Mouse (Mus musculus): ENCODE results near the gene Arhgap17. TPM values are rescaled to one million over a fixed set of nuclear protein-coding genes. Genes with fewer than 3 reads are reported as not detected.

The Arhgap17 gene
- 20.9 and 23.2 TPM in 2 replicates for polyA plus RNA-seq (2015; fragmentation: Nextera tagmentation; extraction: Ambion mirVana)

DNA sequence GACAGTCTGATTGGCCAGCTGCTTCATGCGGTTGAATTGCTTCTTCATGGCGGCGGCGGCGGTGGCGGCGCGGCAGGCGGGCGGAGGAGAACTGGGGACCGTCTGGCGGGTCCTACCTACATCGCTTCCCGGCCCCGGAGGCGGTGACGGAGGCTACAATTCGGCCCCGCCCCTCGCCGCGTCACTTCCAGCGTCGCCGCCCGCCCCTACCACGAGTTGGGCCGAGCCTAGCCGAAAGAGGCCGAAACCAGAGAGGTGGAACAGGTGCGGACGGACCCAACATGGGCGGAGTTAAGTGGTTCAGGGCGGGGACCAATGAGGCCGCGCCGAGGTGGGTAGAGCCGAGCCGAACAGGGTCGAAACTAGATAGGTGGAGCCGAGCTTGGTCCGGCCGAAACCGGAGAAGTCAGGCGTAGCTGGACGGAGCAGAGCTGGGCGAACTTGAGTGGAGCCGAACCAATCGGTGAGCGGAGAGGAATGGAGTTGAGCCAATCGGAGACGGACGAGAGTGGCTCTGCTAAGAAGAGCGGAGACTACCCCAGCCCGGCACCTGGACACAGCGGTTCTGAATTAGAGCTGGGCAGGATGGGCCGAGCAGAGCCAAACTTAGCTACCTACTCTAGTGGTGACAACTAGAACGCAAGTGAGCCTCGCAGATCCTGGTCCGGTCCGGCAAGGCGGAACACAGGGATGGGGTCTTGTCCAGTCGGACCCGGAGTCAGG is at the start of gene Arhgap17, which contains the start of gene Lcmt1:
Gene Arhgap17, minus strand, starts transcription at position 157 of the 723 bp plus-strand sequence.
Gene Lcmt1, plus strand, starts transcription at position 26 of the 723 bp plus-strand sequence.
- ATAC-seq (ENCODE audit: low FRiP score, low read depth) = peak; percentile 97
- peak within 1 kb of the TSS; percentile 91 for H3K9ac ChIP-seq

DNA sequence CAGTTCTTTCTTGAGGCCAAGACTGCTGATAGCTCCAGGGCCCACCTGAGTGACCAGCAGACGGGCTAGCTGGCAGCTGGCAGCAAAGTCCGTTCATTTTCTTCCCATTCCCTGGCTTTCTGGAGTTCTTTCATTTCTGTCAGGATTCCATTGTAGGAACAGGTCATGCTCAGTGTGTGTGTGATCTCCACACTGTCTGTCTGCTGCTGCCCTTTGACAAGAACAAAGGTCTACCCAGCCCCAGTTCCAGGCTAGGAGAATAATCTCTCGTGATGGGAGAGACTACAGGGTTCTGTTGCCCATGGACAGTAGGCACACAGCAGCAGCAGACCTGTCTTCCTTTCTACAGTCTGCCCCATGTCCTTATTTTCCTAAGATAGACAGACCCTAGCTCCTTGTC is 47.9 kb upstream of the Arhgap17 start:
- ATAC-seq (ENCODE audit: low FRiP score, low read depth) = no peak
- H3K36me3 ChIP-seq = peaks cover 61% of the 10 kb centered on the region
- WGBS = 91% methylated on average over 3 of the region's 3 CpGs

More for the DNA sequence above, at the start of gene Arhgap17, which contains the start of gene Lcmt1:
- Histone ChIP-seq H3K27ac (peak within 1 kb of the TSS; percentile 89), H3K9me3 (no peaks in the 10 kb centered on the region), H3K27me3 (no peaks in the 10 kb centered on the region), H3K4me3 (peak within 1 kb of the TSS; percentile 76), H3K4me1 (peaks cover 42% of the 10 kb centered on the region), H3K36me3 (no peaks in the 10 kb centered on the region), H3K4me2 (replicated peaks) (peak within 1 kb of the TSS; percentile 80)
- WGBS = 1% methylated on average over 58 of the region's 64 CpGs

DNA sequence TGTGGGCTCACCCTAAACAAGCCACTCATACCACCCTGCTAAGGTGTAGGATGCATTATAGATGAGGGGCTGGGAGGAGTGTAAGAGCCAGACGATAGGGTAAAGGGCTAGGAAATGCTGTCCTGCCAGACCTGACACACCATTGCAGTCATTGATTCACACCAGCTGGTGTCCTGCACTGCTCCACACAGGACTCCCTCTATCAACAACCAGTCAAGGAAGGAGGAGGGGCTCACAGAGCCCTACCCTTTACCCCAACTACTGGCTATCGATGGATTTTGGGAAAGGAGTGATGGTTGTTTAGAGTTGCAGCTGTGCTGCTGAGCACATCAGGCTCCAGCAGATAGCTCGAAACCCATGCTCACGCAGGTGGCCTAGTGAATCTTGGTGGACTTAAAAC is 47.1 kb upstream of the Arhgap17 start:
- no peak overlapping the region for H3K9ac ChIP-seq
- 82% methylated on average over 4 of the region's 4 CpGs for WGBS
- no peaks in the 10 kb centered on the region for H3K9me3 ChIP-seq
- peaks cover 58% of the 10 kb centered on the region for H3K36me3 ChIP-seq
- no peak for ATAC-seq (ENCODE audit: low FRiP score, low read depth)
- H3K27me3 ChIP-seq = no peaks in the 10 kb centered on the region
- no peak overlapping the region for H3K27ac ChIP-seq
- no peaks in the 10 kb centered on the region for H3K4me1 ChIP-seq
- no peak overlapping the region for H3K4me2 ChIP-seq (replicated peaks)
- H3K4me3 ChIP-seq = no peak overlapping the region

More for the DNA sequence above, 47.9 kb upstream of the Arhgap17 start:
- Histone ChIP-seq H3K27me3 (no peaks in the 10 kb centered on the region), H3K9me3 (no peaks in the 10 kb centered on the region), H3K9ac (no peak overlapping the region), H3K4me1 (no peaks in the 10 kb centered on the region), H3K27ac (no peak overlapping the region), H3K4me2 (replicated peaks) (no peak overlapping the region), H3K4me3 (no peak overlapping the region)

DNA sequence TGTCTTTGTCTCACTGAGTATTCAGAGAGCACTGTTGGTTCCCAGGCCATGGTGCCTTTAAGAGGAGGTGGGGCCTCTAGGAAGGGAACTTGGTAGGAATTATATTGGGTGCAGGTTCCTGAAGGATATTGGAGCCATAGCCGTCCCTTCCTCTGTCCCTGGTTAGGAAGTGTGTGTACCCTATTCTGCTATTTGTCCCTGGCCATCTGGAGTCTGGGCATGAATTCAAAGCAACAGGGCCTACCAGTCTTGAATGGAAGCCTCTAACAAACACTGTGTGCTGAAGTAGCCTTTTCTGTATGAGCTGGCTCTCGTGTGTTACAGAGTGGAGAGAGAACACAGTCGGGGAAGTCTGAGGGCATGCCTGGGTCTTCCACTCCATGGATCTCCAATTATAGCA is 42.4 kb upstream of the Arhgap17 start:
- Histone ChIP-seq H3K4me1 (no peaks in the 10 kb centered on the region), H3K9me3 (no peaks in the 10 kb centered on the region), H3K27ac (no peak overlapping the region), H3K4me2 (replicated peaks) (no peak overlapping the region), H3K36me3 (peaks cover 37% of the 10 kb centered on the region), H3K27me3 (no peaks in the 10 kb centered on the region), H3K4me3 (no peak overlapping the region), H3K9ac (no peak overlapping the region)
- ATAC-seq (ENCODE audit: low FRiP score, low read depth) = no peak
- 79% methylated on average over 3 of the region's 3 CpGs for WGBS

DNA sequence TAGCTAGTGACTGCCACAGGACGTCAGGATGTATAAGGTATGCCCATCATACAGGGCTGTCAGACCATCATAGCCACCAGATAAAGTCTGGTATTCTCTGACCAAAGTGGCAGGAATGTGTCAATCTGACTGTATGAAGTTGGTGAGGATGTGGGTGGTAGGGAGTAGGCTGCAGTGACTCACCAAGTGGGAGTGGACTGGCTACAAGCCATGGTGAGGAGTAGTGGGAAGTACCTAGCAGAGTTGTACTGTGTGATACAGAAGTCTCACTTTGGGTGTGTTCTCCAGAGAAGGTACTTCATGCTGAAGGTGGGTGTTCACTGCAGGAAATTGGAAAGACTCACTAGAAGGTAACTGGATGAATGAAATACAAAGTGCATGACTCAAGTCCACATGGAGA is 41.4 kb upstream of the Arhgap17 start:
- H3K36me3 ChIP-seq = peaks cover 38% of the 10 kb centered on the region
- WGBS = 86% methylated on average over 1 of the region's 1 CpGs
- no peak for ATAC-seq (ENCODE audit: low FRiP score, low read depth)

DNA sequence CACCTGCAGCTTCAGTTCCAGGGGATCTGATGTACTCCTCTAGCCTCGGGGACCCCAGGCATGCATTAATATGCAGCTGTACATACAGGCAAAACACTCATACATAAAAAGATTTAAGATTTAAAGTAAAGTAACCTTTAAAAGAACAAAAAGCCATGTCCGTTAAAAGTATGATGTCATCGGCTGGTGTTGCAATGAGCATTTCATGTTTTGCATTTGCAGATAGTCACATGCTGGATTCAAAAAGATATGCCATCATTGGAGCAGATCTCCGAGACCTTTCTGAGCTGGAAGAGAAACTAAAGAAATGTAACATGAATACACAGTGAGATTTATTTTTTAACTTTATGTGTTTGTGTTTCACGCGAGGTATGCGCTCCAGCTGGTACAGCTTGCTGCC is 40.8 kb upstream of the Arhgap17 start:
- no peaks in the 10 kb centered on the region for H3K27me3 ChIP-seq
- H3K4me1 ChIP-seq = no peaks in the 10 kb centered on the region
- no peak overlapping the region for H3K4me3 ChIP-seq
- no peaks in the 10 kb centered on the region for H3K9me3 ChIP-seq
- WGBS = 91% methylated on average over 7 of the region's 7 CpGs
- no peak overlapping the region for H3K4me2 ChIP-seq (replicated peaks)
- ATAC-seq (ENCODE audit: low FRiP score, low read depth) = no peak
- no peak overlapping the region for H3K9ac ChIP-seq
- peaks cover 44% of the 10 kb centered on the region for H3K36me3 ChIP-seq
- no peak overlapping the region for H3K27ac ChIP-seq

More for the DNA sequence above, 41.4 kb upstream of the Arhgap17 start:
- Histone ChIP-seq H3K4me3 (no peak overlapping the region), H3K27me3 (no peaks in the 10 kb centered on the region), H3K9me3 (no peaks in the 10 kb centered on the region), H3K4me1 (no peaks in the 10 kb centered on the region), H3K27ac (no peak overlapping the region), H3K9ac (no peak overlapping the region), H3K4me2 (replicated peaks) (no peak overlapping the region)

DNA sequence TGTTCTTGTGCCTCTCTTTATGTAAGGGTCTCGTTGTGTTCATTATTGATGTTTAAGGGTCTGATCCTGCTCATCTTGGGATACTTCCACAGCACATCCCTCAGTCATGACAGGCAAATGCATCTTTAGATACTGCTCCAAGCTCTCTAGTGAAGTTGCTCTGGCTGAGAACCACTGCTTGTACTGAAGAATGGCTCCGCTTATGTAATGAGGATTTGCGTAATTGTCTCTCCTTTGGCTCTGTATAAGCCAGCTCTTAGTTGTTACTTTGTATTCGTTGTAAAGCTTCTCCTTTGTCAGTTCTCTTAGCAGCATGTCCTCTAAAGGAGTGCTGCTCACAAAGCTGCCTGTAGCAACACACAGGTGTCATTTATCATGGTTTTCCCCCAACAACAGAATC is 37.3 kb upstream of the Arhgap17 start:
- Histone ChIP-seq H3K27ac (no peak overlapping the region), H3K36me3 (peaks cover 50% of the 10 kb centered on the region), H3K27me3 (no peaks in the 10 kb centered on the region), H3K9me3 (no peaks in the 10 kb centered on the region), H3K4me3 (no peak overlapping the region), H3K4me1 (no peaks in the 10 kb centered on the region), H3K9ac (no peak overlapping the region), H3K4me2 (replicated peaks) (no peak overlapping the region)
- ATAC-seq (ENCODE audit: low FRiP score, low read depth) = no peak
- WGBS = 85% methylated on average over 4 of the region's 4 CpGs

DNA sequence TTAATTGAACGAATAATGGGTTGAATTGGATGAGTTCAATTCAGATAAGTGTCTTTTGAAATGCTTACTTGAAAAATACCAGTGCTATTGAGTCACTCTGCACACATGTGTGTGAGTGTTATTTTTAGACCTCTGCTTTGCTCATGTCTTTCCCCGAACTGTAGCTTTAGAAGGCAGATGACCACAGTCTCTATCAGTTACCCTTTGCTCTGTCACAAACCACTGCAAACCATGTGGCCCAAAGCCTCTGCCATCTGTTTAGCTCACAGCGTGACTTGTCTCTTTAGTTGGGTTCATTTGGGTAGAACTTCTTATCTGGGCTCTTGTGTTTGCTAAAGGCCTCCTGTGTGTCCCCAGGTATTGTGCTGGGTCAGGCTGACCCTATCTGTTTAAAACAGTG is 35.9 kb upstream of the Arhgap17 start:
- peaks cover 42% of the 10 kb centered on the region for H3K36me3 ChIP-seq
- WGBS = 85% methylated on average over 3 of the region's 3 CpGs

DNA sequence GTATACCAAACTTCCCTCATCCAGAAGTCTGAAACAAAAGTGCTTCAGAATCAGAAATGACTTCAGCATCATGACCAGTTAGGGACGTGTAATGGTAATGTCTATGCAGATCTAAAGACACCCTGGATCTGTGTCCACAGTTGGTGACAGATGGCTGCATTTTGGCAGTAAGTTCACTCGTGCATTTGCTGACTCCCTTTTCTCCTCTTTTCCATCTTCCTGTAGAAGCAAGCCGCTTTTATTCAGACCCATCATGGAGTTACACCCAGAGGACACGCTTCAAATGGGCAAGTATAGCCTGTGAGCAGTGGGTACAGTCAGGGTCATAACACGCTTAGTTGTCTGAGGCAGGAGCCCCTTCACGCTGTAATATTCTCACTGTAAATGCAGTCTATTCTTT is 34.5 kb upstream of the Arhgap17 start:
- 93% methylated on average over 6 of the region's 6 CpGs for WGBS
- H3K27ac ChIP-seq = no peak overlapping the region
- no peaks in the 10 kb centered on the region for H3K9me3 ChIP-seq
- no peak for ATAC-seq (ENCODE audit: low FRiP score, low read depth)
- H3K9ac ChIP-seq = no peak overlapping the region
- no peaks in the 10 kb centered on the region for H3K27me3 ChIP-seq
- H3K4me3 ChIP-seq = no peak overlapping the region
- peaks cover 43% of the 10 kb centered on the region for H3K36me3 ChIP-seq
- no peaks in the 10 kb centered on the region for H3K4me1 ChIP-seq
- H3K4me2 ChIP-seq (replicated peaks) = no peak overlapping the region

More for the DNA sequence above, 35.9 kb upstream of the Arhgap17 start:
- Histone ChIP-seq H3K27me3 (no peaks in the 10 kb centered on the region), H3K4me2 (replicated peaks) (no peak overlapping the region), H3K4me3 (no peak overlapping the region), H3K4me1 (no peaks in the 10 kb centered on the region), H3K27ac (no peak overlapping the region), H3K9ac (no peak overlapping the region), H3K9me3 (no peaks in the 10 kb centered on the region)
- ATAC-seq (ENCODE audit: low FRiP score, low read depth) = no peak

DNA sequence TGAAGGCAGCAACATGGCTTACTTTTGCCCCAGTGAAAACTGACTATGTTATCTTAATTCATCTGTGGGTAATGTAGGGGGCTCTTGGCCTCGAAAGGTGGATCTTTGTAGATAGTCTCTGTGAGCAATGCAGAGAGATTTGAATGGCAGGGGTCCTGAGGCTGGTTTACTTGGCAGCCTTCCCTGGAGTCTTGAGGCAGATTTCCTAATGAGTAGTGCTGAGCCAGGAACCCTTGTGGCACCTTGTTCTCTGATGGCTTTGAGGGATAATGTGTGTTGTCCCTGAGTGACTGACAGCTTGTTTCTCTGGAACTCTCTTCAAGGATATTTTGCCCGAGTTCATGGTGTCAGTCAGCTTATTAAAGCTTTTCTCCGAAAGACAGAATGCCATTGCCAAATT is 31.4 kb upstream of the Arhgap17 start:
- no peaks in the 10 kb centered on the region for H3K9me3 ChIP-seq
- 81% methylated on average over 3 of the region's 3 CpGs for WGBS

DNA sequence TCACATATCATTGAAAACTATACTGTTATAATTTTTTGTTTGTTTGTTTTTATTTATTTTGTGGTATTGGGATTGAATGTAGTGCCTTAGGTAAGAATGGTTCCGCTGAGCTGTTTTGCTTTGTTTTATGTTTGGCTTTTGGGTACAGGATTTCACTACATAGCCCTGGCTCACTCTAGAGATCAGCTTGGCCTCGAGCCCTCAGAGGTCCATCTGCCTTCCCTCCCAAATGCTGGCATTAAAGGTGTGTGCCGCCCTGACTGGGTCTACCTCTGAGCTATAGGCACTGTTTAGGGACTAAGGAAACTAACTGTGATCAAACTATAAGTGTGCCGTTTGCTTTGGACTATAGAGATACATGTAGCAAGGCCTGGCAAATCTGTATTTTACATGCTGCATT is 29.6 kb upstream of the Arhgap17 start:
- no peak for ATAC-seq (ENCODE audit: low FRiP score, low read depth)
- Histone ChIP-seq H3K27ac (no peak overlapping the region), H3K9me3 (no peaks in the 10 kb centered on the region), H3K36me3 (peaks cover 25% of the 10 kb centered on the region), H3K4me3 (no peak overlapping the region), H3K27me3 (no peaks in the 10 kb centered on the region), H3K4me1 (no peaks in the 10 kb centered on the region), H3K9ac (no peak overlapping the region), H3K4me2 (replicated peaks) (no peak overlapping the region)
- 86% methylated on average over 4 of the region's 4 CpGs for WGBS

More for the DNA sequence above, 31.4 kb upstream of the Arhgap17 start:
- no peaks in the 10 kb centered on the region for H3K4me1 ChIP-seq
- H3K27ac ChIP-seq = no peak overlapping the region
- no peak overlapping the region for H3K9ac ChIP-seq
- H3K36me3 ChIP-seq = peaks cover 42% of the 10 kb centered on the region
- H3K4me2 ChIP-seq (replicated peaks) = no peak overlapping the region
- no peak for ATAC-seq (ENCODE audit: low FRiP score, low read depth)
- no peak overlapping the region for H3K4me3 ChIP-seq
- no peaks in the 10 kb centered on the region for H3K27me3 ChIP-seq

DNA sequence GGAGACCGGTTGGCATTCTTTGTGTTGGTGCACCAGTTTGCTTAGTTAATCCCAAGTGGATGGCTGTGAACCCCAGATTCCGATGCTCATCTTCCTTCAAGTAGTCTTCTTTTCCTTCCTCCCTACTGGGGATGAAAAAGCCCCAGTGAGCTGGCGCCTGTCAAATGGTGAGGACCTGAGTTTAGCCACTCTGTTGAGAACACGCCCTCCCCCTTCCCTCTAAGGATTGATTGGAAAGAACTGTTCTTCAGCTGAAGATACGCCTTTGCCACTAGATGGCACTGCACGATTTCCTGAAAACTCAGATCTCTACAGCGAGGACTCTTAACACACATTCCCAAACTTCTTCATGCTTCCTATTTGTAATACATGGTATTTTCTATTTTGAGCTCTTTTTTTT is 29.1 kb upstream of the Arhgap17 start:
- Histone ChIP-seq H3K27me3 (no peaks in the 10 kb centered on the region), H3K9ac (no peak overlapping the region), H3K27ac (no peak overlapping the region), H3K4me2 (replicated peaks) (no peak overlapping the region), H3K4me1 (no peaks in the 10 kb centered on the region), H3K4me3 (no peak overlapping the region), H3K36me3 (peaks cover 22% of the 10 kb centered on the region), H3K9me3 (no peaks in the 10 kb centered on the region)
- ATAC-seq (ENCODE audit: low FRiP score, low read depth) = no peak; the same call in 1 of the 2 replicates
- 30% methylated on average over 7 of the region's 7 CpGs for WGBS

DNA sequence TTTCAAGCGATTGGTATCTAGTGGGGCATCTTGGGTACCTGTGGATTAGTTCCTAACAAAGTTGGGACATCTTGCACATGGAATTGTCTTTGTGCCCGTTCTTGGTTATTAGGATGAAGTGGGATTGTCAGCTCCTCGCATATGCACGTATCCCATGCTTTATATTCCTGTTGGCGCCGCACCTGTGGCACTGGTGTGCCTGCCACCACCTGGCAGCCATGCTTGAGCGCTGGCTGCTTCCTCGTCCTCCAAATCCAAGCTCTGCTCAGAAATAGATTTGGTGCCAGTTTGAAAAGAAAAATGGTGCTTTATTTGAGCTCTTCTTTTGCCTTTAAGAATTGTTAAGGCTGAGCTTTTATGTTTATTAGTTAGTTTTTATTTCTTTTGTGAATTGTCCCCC is 28.2 kb upstream of the Arhgap17 start:
- no peaks in the 10 kb centered on the region for H3K27me3 ChIP-seq
- 89% methylated on average over 8 of the region's 8 CpGs for WGBS
- H3K4me2 ChIP-seq (replicated peaks) = no peak overlapping the region
- H3K4me3 ChIP-seq = no peak overlapping the region
- H3K9me3 ChIP-seq = no peaks in the 10 kb centered on the region
- H3K4me1 ChIP-seq = no peaks in the 10 kb centered on the region
- H3K9ac ChIP-seq = no peak overlapping the region
- peaks cover 19% of the 10 kb centered on the region for H3K36me3 ChIP-seq
- H3K27ac ChIP-seq = no peak overlapping the region
- ATAC-seq (ENCODE audit: low FRiP score, low read depth) = no peak
